Comparison of ENCODE assay signal across 9 mouse cellular contexts in genomic region chr12:111946716-111947115, GRCm38 (mm10). TPM values are rescaled to one million over a fixed set of nuclear protein-coding genes. Genes with fewer than 3 reads are reported as not detected.
DNase-seq lines count a peak whose midpoint lies in the region; ATAC-seq lines count a peak whose summit lies in the region.
"Had no signal": no experiment of that assay in that cellular context is flagged by ENCODE, and none has a peak within 500 bp of the region (broad histone marks: within the 10 kb centered on the region; RNA-seq: fewer than 3 reads in every experiment).

No protein-coding gene starts in this region.

- WGBS in midbrain, embryonic 14.5 days, result 46% methylated on average over 2 of the region's 2 CpGs
- 55% methylated on average over 2 of the region's 2 CpGs for WGBS in midbrain, embryonic 13.5 days
- 24% methylated on average over 2 of the region's 2 CpGs for WGBS in liver, embryonic 11.5 days
- WGBS in forebrain, embryonic 15.5 days, result 56% methylated on average over 2 of the region's 2 CpGs

- H3K9me3 ChIP-seq in midbrain, embryonic 14.5 days (ENCODE audit: control insufficient read depth, low read length), result no peaks in the 10 kb centered on the region
- no peaks in the 10 kb centered on the region for H3K9me3 ChIP-seq in midbrain, embryonic 13.5 days
- no peaks in the 10 kb centered on the region for H3K9me3 ChIP-seq in liver, embryonic 11.5 days (ENCODE audit: control insufficient read depth, low read length)
- no peaks in the 10 kb centered on the region for H3K9me3 ChIP-seq in forebrain, embryonic 15.5 days
- H3K9me3 ChIP-seq: neural tube, embryonic 12.5 days had no signal

- H3K27me3 ChIP-seq in midbrain, embryonic 14.5 days (ENCODE audit: control insufficient read depth, insufficient read depth, low read length), result no peaks in the 10 kb centered on the region
- no peaks in the 10 kb centered on the region for H3K27me3 ChIP-seq in midbrain, embryonic 13.5 days
- no peaks in the 10 kb centered on the region for H3K27me3 ChIP-seq in liver, embryonic 11.5 days (replicated peaks; ENCODE audit: control insufficient read depth, insufficient read depth, low read length)
- no peaks in the 10 kb centered on the region for H3K27me3 ChIP-seq in forebrain, embryonic 15.5 days
- H3K27me3 ChIP-seq: neural tube, embryonic 12.5 days had no signal

- H3K9ac ChIP-seq in midbrain, embryonic 14.5 days (replicated peaks; ENCODE audit: low read length), result no peak overlapping the region
- no peak overlapping the region for H3K9ac ChIP-seq in midbrain, embryonic 13.5 days (replicated peaks)
- peak overlapping the region; percentile 28; the same call in 1 of the 2 replicates for H3K9ac ChIP-seq in liver, embryonic 11.5 days (ENCODE audit: low read depth, low read length)
- H3K9ac ChIP-seq in forebrain, embryonic 15.5 days (replicated peaks), result no peak overlapping the region
- H3K9ac ChIP-seq: neural tube, embryonic 12.5 days had no signal

- no peak for ATAC-seq in midbrain, embryonic 14.5 days (ENCODE audit: low FRiP score, low TSS enrichment)
- no peak for ATAC-seq in midbrain, embryonic 13.5 days
- ATAC-seq in activated CD4-positive, CD25-positive, alpha-beta regulatory T cell, adult 4 months, result peak; percentile 47
- peak; percentile 13 for ATAC-seq in liver, embryonic 11.5 days (replicated peaks; ENCODE audit: low FRiP score)
- ATAC-seq in forebrain, embryonic 15.5 days (replicated peaks), result no peak

- no peak overlapping the region for H3K27ac ChIP-seq in midbrain, embryonic 14.5 days (replicated peaks; ENCODE audit: low read depth, low read length)
- H3K27ac ChIP-seq in midbrain, embryonic 13.5 days, result no peak overlapping the region
- peak overlapping the region; percentile 74 for H3K27ac ChIP-seq in liver, embryonic 11.5 days (ENCODE audit: low read depth, low read length)
- no peak overlapping the region for H3K27ac ChIP-seq in forebrain, embryonic 15.5 days (replicated peaks)
- H3K27ac ChIP-seq: neural tube, embryonic 12.5 days had no signal

- H3K4me3 ChIP-seq in midbrain, embryonic 14.5 days (replicated peaks; ENCODE audit: low read depth, low read length), result no peak overlapping the region
- no peak overlapping the region for H3K4me3 ChIP-seq in midbrain, embryonic 13.5 days (replicated peaks)
- no peak overlapping the region for H3K4me3 ChIP-seq in liver, embryonic 11.5 days (ENCODE audit: low read depth, low read length)
- H3K4me3 ChIP-seq in forebrain, embryonic 15.5 days, result no peak overlapping the region
- H3K4me3 ChIP-seq: neural tube, embryonic 12.5 days had no signal

- DNase-seq in midbrain, embryonic 14.5 days, result peak; percentile 37
- DNase-seq in embryo, embryonic 9.5 days (ENCODE audit: extremely low spot score), result peak; percentile 41
- peak; percentile 72 for DNase-seq in induced T-regulatory cell, adult 2 months (ENCODE audit: low read depth)
- DNase-seq in liver, embryonic 11.5 days (ENCODE audit: low spot score), result peak; percentile 47
- peak; percentile 63 for DNase-seq in skeletal muscle tissue, adult 2 months (ENCODE audit: low read depth, low spot score)

- no peaks in the 10 kb centered on the region for H3K4me1 ChIP-seq in midbrain, embryonic 14.5 days (ENCODE audit: control insufficient read depth, insufficient read depth, low read length)
- peaks cover 8% of the 10 kb centered on the region for H3K4me1 ChIP-seq in midbrain, embryonic 13.5 days (replicated peaks)
- H3K4me1 ChIP-seq in liver, embryonic 11.5 days (replicated peaks; ENCODE audit: control insufficient read depth, insufficient read depth, low read length), result peaks cover 42% of the 10 kb centered on the region
- H3K4me1 ChIP-seq in forebrain, embryonic 15.5 days, result 0 out of 2 replicates have a peak, but pooled peaks cover 3% of the 10 kb centered on the region
- H3K4me1 ChIP-seq: neural tube, embryonic 12.5 days had no signal

- H3K4me2 ChIP-seq in midbrain, embryonic 14.5 days (ENCODE audit: low read length), result no peak overlapping the region
- H3K4me2 ChIP-seq in midbrain, embryonic 13.5 days (replicated peaks), result no peak overlapping the region
- H3K4me2 ChIP-seq in liver, embryonic 11.5 days, result no peak overlapping the region
- H3K4me2 ChIP-seq in forebrain, embryonic 15.5 days (replicated peaks), result no peak overlapping the region
- H3K4me2 ChIP-seq: neural tube, embryonic 12.5 days had no signal

- no peaks in the 10 kb centered on the region for H3K36me3 ChIP-seq in midbrain, embryonic 14.5 days (ENCODE audit: control insufficient read depth, insufficient read depth, low read length)
- no peaks in the 10 kb centered on the region for H3K36me3 ChIP-seq in midbrain, embryonic 13.5 days
- H3K36me3 ChIP-seq in liver, embryonic 11.5 days (ENCODE audit: control insufficient read depth, insufficient read depth, low read length), result no peaks in the 10 kb centered on the region
- no peaks in the 10 kb centered on the region for H3K36me3 ChIP-seq in forebrain, embryonic 15.5 days
- H3K36me3 ChIP-seq: neural tube, embryonic 12.5 days had no signal

RNA-seq across cellular contexts. Expression of gene Atp5mpl, which starts 20.1 kb away (rescaled TPM):
- polyA plus RNA-seq in midbrain, embryonic 14.5 days (2014; fragmentation: Nextera tagmentation; extraction: Ambion mirVana), result 644 and 890 TPM in 2 replicates
- 697 and 714 TPM in 2 replicates for polyA plus RNA-seq in midbrain, embryonic 13.5 days (2015; fragmentation: Nextera tagmentation; extraction: Ambion mirVana)
- 100 to 1,000 TPM; 262 to 349 TPM for polyA plus RNA-seq in activated CD4-positive, CD25-positive, alpha-beta regulatory T cell, adult 4 months (2017; shearing (Covaris generic))
- polyA plus RNA-seq in liver, embryonic 11.5 days (2014; fragmentation: Nextera tagmentation; extraction: Ambion mirVana), result 702 and 735 TPM in 2 replicates
- 615 and 675 TPM in 2 replicates for polyA plus RNA-seq in forebrain, embryonic 15.5 days (2015; fragmentation: Nextera tagmentation; extraction: Ambion mirVana)

RNA-seq across cellular contexts. Expression of gene Tdrd9, which starts 24.6 kb away (rescaled TPM):
- 0.42 and 0.46 TPM in 2 replicates for polyA plus RNA-seq in midbrain, embryonic 14.5 days (2014; fragmentation: Nextera tagmentation; extraction: Ambion mirVana)
- polyA plus RNA-seq in midbrain, embryonic 13.5 days (2015; fragmentation: Nextera tagmentation; extraction: Ambion mirVana), result 0.23 and 0.58 TPM in 2 replicates
- not detected for polyA plus RNA-seq in activated CD4-positive, CD25-positive, alpha-beta regulatory T cell, adult 4 months (2017; shearing (Covaris generic))
- 0.06 and 0.40 TPM in 2 replicates for polyA plus RNA-seq in liver, embryonic 11.5 days (2014; fragmentation: Nextera tagmentation; extraction: Ambion mirVana)
- 0.34 and 0.50 TPM in 2 replicates for polyA plus RNA-seq in forebrain, embryonic 15.5 days (2015; fragmentation: Nextera tagmentation; extraction: Ambion mirVana)

RNA-seq across cellular contexts. Expression of gene Rd3l, which starts 34.4 kb away (rescaled TPM):
- polyA plus RNA-seq in midbrain, embryonic 14.5 days (2014; fragmentation: Nextera tagmentation; extraction: Ambion mirVana), result not detected in 2 replicates
- polyA plus RNA-seq in midbrain, embryonic 13.5 days (2015; fragmentation: Nextera tagmentation; extraction: Ambion mirVana), result not detected in 2 replicates
- polyA plus RNA-seq in activated CD4-positive, CD25-positive, alpha-beta regulatory T cell, adult 4 months (2017; shearing (Covaris generic)), result not detected
- not detected in 2 replicates for polyA plus RNA-seq in liver, embryonic 11.5 days (2014; fragmentation: Nextera tagmentation; extraction: Ambion mirVana)
- not detected in 2 replicates for polyA plus RNA-seq in forebrain, embryonic 15.5 days (2015; fragmentation: Nextera tagmentation; extraction: Ambion mirVana)
- polyA plus RNA-seq: neural tube, embryonic 12.5 days had no signal

RNA-seq across cellular contexts. Expression of gene Ppp1r13b, which starts 38.8 kb away (rescaled TPM):
- 36.2 and 38.1 TPM in 2 replicates for polyA plus RNA-seq in midbrain, embryonic 14.5 days (2014; fragmentation: Nextera tagmentation; extraction: Ambion mirVana)
- polyA plus RNA-seq in midbrain, embryonic 13.5 days (2015; fragmentation: Nextera tagmentation; extraction: Ambion mirVana), result 17.8 and 19.7 TPM in 2 replicates
- polyA plus RNA-seq in activated CD4-positive, CD25-positive, alpha-beta regulatory T cell, adult 4 months (2017; shearing (Covaris generic)), result 10 to 100 TPM in 1 of 2 experiments, 1 to 10 TPM in 1; 8.0 to 10.3 TPM
- 10.8 TPM in 2 replicates for polyA plus RNA-seq in liver, embryonic 11.5 days (2014; fragmentation: Nextera tagmentation; extraction: Ambion mirVana)
- polyA plus RNA-seq in forebrain, embryonic 15.5 days (2015; fragmentation: Nextera tagmentation; extraction: Ambion mirVana), result 21.4 and 22.6 TPM in 2 replicates

Comparison
In these comparisons a context has a peak if more than half of its experiments do, and no peak if none do; other contexts are left out.
1. ATAC-seq: peak in activated CD4-positive, CD25-positive, alpha-beta regulatory T cell, adult 4 months (single experiment) and liver, embryonic 11.5 days (single experiment); none in midbrain, embryonic 14.5 days (single experiment), midbrain, embryonic 13.5 days (single experiment) and forebrain, embryonic 15.5 days (single experiment).
2. Peak in every context shown above with its lines, with median percentiles within 50 percentile points of each other: DNase-seq.